Mouse (Mus musculus): ENCODE measurements around the gene Lrrc42. TPM values are rescaled to one million over a fixed set of nuclear protein-coding genes. Genes with fewer than 3 reads are reported as not detected.

Gene Lrrc42
- total RNA-seq, 2 experiments from 2014 or later: 6.5 to 11.0 TPM

DNA sequence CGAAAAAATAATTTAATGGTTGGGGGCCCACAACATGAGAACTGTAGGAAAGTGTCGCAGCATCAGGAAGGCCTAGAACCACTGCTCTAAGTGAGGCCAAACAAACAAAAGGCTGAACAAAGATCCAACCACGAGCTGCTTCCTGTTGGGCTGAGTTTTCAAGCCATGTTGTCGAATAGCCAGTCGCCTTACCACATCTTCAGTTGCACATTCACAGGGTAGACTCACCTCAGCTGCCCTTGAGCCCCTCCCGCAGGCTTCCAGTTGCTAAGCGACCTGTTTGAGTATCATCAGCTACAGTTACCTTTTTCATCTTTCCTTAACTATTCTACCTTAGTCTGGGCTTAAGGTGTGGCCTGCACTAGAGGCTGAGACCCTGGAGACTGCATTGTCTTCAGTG, 50.3 kb downstream of the Lrrc42 start:
- ATAC-seq (replicated peaks; ENCODE audit: poor library complexity): no peak

DNA sequence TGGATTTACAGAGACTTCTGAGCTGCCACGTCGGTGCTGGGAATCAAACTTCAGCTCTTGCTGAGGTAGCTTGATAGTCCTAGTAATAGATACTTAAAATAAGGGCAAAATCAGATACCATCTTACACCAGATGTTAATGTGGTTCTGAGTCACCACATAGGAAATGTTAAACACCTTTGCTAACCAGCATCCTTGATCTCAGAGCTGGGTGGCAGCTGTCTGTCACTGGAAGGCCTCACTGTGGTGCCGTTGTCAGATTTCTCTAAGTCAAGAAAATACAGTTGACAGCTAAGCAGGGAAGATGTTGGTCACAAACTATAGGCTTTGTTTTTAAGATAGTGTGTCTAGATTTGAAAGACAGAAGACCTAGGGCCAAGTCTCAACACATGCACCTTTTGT, 51.6 kb downstream of the Lrrc42 start:
- ATAC-seq (replicated peaks; ENCODE audit: poor library complexity): no peak

DNA sequence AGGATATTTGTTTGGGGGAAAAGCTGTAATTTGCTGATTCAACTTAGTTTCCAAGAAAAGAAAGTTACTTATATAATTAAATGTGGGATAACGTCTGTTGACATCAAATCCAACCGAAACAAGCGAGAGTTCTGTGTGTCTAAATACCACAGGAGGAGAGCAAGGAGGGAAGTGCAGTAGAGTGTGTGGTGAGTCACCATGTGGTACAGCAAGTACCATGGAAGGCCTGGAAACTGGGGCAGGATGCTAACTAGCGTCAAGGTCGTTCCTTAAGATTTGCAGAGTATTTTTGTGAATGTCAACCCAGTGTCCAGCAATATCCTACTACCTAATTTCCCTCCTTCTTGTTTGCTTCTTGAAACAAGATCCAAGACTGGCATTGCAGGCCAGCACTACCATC, 55.3 kb downstream of the Lrrc42 start:
- no peak for ATAC-seq (replicated peaks; ENCODE audit: poor library complexity)

DNA sequence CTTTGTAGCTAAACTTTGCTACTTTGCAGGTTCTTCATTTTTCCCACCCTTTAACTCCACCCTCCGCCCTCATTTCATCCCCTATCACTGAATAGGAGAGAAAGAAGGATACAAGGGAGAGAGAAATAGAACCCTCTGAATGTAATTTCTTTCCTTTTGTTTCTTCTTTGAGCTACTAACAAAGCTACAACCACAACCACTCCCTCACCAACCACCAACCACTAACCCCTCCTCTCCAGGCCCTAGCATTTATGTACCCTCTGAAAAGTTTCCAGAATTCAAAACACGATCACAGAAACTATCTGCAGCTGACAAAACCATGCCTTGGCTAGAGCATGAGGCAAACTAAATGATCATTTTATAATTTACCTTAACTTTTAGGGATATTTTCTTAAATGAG, 56.9 kb downstream of the Lrrc42 start:
- ATAC-seq (replicated peaks; ENCODE audit: poor library complexity): no peak

DNA sequence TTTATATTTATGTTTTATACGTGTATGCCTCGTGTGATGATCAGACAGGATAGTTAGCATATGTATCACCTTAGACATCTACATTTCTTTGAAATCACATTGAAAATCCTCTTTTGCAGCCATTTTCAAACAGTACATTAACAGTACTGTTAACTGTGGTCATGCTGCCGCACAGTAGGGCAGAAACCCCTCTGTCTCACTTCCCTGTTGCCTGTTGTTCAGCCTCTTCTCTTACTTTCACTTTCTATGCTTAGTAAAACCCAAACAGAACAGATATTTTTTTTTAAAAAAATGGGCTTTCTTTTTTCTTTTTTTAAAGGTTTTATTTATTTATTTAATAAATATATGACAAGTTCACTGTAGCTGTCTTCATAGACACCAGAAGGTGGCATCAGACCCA, 59.5 kb downstream of the Lrrc42 start:
- ATAC-seq (replicated peaks; ENCODE audit: poor library complexity): no peak

DNA sequence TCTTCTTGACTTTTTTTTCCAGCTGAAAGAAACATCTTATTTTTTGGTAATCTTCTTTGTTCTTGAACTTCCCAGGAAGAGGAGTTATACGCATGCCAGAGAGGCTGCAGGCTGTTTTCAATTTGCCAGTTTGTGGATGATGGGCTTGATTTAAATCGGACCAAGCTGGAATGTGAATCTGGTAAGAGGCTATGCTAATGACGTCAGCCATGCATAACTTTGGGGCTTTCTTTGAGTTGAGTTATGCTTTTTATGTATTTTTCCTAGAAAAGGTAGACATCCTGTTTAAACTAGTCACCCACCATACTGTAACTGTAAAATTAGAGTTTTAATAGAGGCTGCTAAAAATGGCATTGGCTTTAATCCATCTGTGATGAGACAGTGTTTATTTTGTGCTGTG, 67.6 kb downstream of the Lrrc42 start:
- no peak for ATAC-seq (replicated peaks; ENCODE audit: poor library complexity)

Other genes with a start within 250 kb of the Lrrc42 start
- 70.2 and 77.7 TPM in 2 replicates for gene Mrpl37, start 186.7 kb downstream of the Lrrc42 start, total RNA-seq (2015)
- gene Mrpl37, start 186.7 kb downstream of the Lrrc42 start, total RNA-seq (2017): 60.2 and 60.6 TPM in 2 replicates
- 2.7 and 3.5 TPM in 2 replicates for gene Cyb5rl, start 186.5 kb downstream of the Lrrc42 start, total RNA-seq (2015)
- 6.2 and 6.5 TPM in 2 replicates for gene Cyb5rl, start 186.5 kb downstream of the Lrrc42 start, total RNA-seq (2017)
- not detected in 2 replicates for gene Cdcp2, start 156.6 kb downstream of the Lrrc42 start, total RNA-seq (2015)
- gene Cdcp2, start 156.6 kb downstream of the Lrrc42 start, total RNA-seq (2017): not detected in 2 replicates
- 267 and 292 TPM in 2 replicates for gene Tmem59, start 75.1 kb downstream of the Lrrc42 start, total RNA-seq (2015)
- 122 and 151 TPM in 2 replicates for gene Tmem59, start 75.1 kb downstream of the Lrrc42 start, total RNA-seq (2017)
- 17.3 and 25.5 TPM in 2 replicates for gene Tceanc2, start 74.4 kb downstream of the Lrrc42 start, total RNA-seq (2015)
- gene Tceanc2, start 74.4 kb downstream of the Lrrc42 start, total RNA-seq (2017): 20.5 and 25.3 TPM in 2 replicates
- not detected in 2 replicates for gene Ldlrad1, start 44.4 kb downstream of the Lrrc42 start, total RNA-seq (2015)
- gene Ldlrad1, start 44.4 kb downstream of the Lrrc42 start, total RNA-seq (2017): not detected in 2 replicates
- 12.1 and 13.9 TPM in 2 replicates for gene Hspb11, start 61 bp upstream of the Lrrc42 start, total RNA-seq (2015)
- 8.1 and 17.6 TPM in 2 replicates for gene Hspb11, start 61 bp upstream of the Lrrc42 start, total RNA-seq (2017)
- not detected in 2 replicates for gene Dio1, start 53.6 kb upstream of the Lrrc42 start, total RNA-seq (2015)
- not detected in 2 replicates for gene Dio1, start 53.6 kb upstream of the Lrrc42 start, total RNA-seq (2017)
- 45.8 and 46.2 TPM in 2 replicates for gene Yipf1, start 60.8 kb upstream of the Lrrc42 start, total RNA-seq (2015)
- gene Yipf1, start 60.8 kb upstream of the Lrrc42 start, total RNA-seq (2017): 26.2 and 39.5 TPM in 2 replicates
- gene Ndc1, start 114.3 kb upstream of the Lrrc42 start, total RNA-seq (2015): 106 and 126 TPM in 2 replicates
- 106 and 129 TPM in 2 replicates for gene Ndc1, start 114.3 kb upstream of the Lrrc42 start, total RNA-seq (2017)
- 0.05 TPM in 2 replicates for gene Glis1, start 181.1 kb upstream of the Lrrc42 start, total RNA-seq (2015)
- gene Glis1, start 181.1 kb upstream of the Lrrc42 start, total RNA-seq (2017): not detected in 2 replicates